Mouse (Mus musculus) bone marrow macrophage, adult 2 months (primary cell): Measurements from ENCODE around the gene Polr2c.

ENCODE experiments used
- CTCF ChIP-seq: IDR thresholded peaks from 2 replicates; pipeline ENCODE4 v1.5.1; 2012; ENCODE audit warnings: low read depth, mild to moderate bottlenecking, low read length, moderate library complexity
- POLR2A ChIP-seq: IDR thresholded peaks from 2 replicates; pipeline ENCODE4 v1.6.1; 2012; ENCODE audit warnings: mild to moderate bottlenecking, low read depth, low read length, borderline replicate concordance

GRCm38 (mm10) chr8:94850049-94850448 is 7.2 kb upstream of the Polr2c start:
- no peak for TF ChIP-seq CTCF
- no peak for TF ChIP-seq POLR2A
